Mouse (Mus musculus): Measurements from ENCODE around the gene Thap7. TPM values are rescaled to one million over a fixed set of nuclear protein-coding genes. Genes with fewer than 3 reads are reported as not detected.

The Thap7 gene
- total and polyA plus RNA-seq, 2 experiments from 2014 or later = 57.1 to 65.5 TPM

DNA sequence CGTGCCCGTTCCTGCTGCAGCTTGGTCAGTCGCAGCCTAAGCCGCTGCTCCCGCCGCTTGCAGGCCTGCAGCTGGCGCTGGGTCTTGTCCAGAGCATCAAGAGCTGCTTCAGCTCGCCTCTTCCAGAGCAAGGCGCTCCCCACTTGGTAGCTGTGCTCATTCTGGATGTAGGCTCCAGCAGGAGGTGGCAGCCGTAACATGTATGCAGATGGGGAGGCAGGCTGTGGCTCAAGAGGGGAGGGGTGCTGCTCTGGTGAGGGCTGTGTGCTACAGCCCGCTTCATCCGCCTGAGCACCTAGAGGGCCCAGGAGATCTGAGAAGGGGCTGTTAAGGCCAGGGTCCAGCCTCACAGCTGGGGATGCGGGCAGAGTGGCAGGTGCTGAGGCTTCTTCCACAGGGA, 2.7 kb downstream of the Thap7 start:
- no peak overlapping the region for H3K27ac ChIP-seq (ENCODE audit: low read depth, low read length)
- no peak overlapping the region for H3K4me3 ChIP-seq (ENCODE audit: low read depth, low read length)
- ATAC-seq (ENCODE audit: low FRiP score) = no peak
- no peak for DNase-seq (ENCODE audit: low spot score)
- WGBS = 85% methylated on average over 13 of the region's 13 CpGs
- peaks cover 40% of the 10 kb centered on the region for H3K36me3 ChIP-seq (ENCODE audit: insufficient read depth, low read length)
- no peak overlapping the region for H3K9ac ChIP-seq (replicated peaks; ENCODE audit: low read length, poor library complexity, severe bottlenecking)
- no peaks in the 10 kb centered on the region for H3K27me3 ChIP-seq (ENCODE audit: insufficient read depth, low read length)
- no peak for TF ChIP-seq CTCF (IDR thresholded peaks at IDR 0.05)
- H3K4me1 ChIP-seq (ENCODE audit: insufficient read depth, low read length) = peaks cover 10% of the 10 kb centered on the region
- no peaks in the 10 kb centered on the region for H3K9me3 ChIP-seq (ENCODE audit: low read length)
- no peak overlapping the region for H3K4me2 ChIP-seq (ENCODE audit: low read depth, low read length, poor library complexity, severe bottlenecking)

DNA sequence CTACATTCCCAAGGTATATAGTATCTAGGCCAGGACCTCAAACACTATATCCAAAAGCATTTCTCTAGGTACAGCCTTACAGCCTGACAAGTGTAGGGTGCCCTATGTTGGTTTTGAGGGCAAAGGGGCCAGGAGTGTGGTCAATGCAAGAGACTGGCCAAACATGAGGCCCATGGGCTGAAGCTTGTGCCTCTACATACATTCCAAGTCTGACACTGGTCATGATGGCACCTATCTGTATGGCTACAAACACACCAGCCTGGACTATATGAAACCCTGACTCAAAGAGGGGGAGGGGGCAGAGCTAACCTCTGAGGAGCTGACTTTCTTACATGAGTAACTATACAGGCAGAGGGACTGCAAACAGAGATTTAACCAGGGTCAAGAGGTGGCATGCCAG, 3.3 kb downstream of the Thap7 start:
- Histone ChIP-seq H3K4me1 (ENCODE audit: insufficient read depth, low read length) (peaks cover 10% of the 10 kb centered on the region), H3K4me2 (ENCODE audit: low read depth, low read length, poor library complexity, severe bottlenecking) (no peak overlapping the region), H3K4me3 (ENCODE audit: low read depth, low read length) (no peak overlapping the region), H3K27ac (ENCODE audit: low read depth, low read length) (no peak overlapping the region), H3K9ac (replicated peaks; ENCODE audit: low read length, poor library complexity, severe bottlenecking) (no peak overlapping the region), H3K27me3 (ENCODE audit: insufficient read depth, low read length) (no peaks in the 10 kb centered on the region), H3K36me3 (ENCODE audit: insufficient read depth, low read length) (peaks cover 47% of the 10 kb centered on the region), H3K9me3 (ENCODE audit: low read length) (no peaks in the 10 kb centered on the region)
- no peak for TF ChIP-seq CTCF (IDR thresholded peaks at IDR 0.05)
- ATAC-seq (ENCODE audit: low FRiP score) (no peak), DNase-seq (ENCODE audit: low spot score) (no peak)

DNA sequence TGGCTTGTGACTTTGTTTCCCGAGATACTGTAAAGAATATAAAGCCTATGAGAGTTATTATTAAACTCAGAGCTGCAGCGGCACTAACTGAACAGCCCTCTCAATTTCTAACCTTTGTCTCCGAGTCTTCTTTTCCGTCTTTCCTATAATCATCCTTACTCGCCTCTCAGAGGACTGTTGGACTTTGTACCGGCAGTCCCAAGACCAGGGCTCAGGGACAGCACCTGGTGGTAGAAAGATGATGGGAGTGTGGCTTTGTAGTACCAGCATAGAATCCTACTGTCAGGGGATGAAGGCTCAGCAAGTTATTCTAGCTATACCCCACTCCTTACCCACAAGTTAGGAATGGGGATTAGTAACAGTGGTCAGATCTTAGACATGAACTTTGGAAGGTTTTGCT, 4.7 kb downstream of the Thap7 start:
- Histone ChIP-seq H3K4me1 (ENCODE audit: insufficient read depth, low read length) (peaks cover 6% of the 10 kb centered on the region), H3K4me2 (ENCODE audit: low read depth, low read length, poor library complexity, severe bottlenecking) (no peak overlapping the region), H3K9me3 (ENCODE audit: low read length) (no peaks in the 10 kb centered on the region), H3K4me3 (ENCODE audit: low read depth, low read length) (no peak overlapping the region), H3K36me3 (ENCODE audit: insufficient read depth, low read length) (peaks cover 61% of the 10 kb centered on the region), H3K9ac (replicated peaks; ENCODE audit: low read length, poor library complexity, severe bottlenecking) (no peak overlapping the region), H3K27me3 (ENCODE audit: insufficient read depth, low read length) (no peaks in the 10 kb centered on the region), H3K27ac (ENCODE audit: low read depth, low read length) (no peak overlapping the region)
- ATAC-seq (ENCODE audit: low FRiP score) = no peak
- no peak for DNase-seq (ENCODE audit: low spot score)
- no peak for TF ChIP-seq CTCF (IDR thresholded peaks at IDR 0.05)
- 94% methylated on average over 6 of the region's 6 CpGs for WGBS

DNA sequence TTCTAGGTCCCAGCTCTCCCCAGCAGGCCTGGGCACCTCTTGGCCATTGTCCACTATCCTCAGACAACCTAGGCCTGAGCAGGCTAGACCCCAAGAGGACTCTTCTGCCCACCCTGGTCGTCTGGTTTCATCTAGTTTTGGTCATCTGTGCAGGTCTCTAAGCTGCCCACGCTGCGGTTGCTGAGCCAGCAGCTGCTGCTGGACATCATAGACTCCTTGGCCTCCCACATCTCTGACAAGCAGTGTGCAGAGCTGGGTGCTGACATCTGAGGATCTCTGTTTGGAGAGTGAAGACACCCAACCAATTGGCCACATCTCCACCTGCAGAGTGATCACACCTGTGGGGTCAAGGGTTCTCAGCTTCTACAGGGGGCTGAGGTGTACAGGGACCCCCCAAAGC, 5.4 kb downstream of the Thap7 start:
- WGBS = 83% methylated on average over 3 of the region's 3 CpGs
- TF ChIP-seq CTCF (IDR thresholded peaks at IDR 0.05) = no peak
- Histone ChIP-seq H3K4me1 (ENCODE audit: insufficient read depth, low read length) (peaks cover 6% of the 10 kb centered on the region), H3K4me2 (ENCODE audit: low read depth, low read length, poor library complexity, severe bottlenecking) (no peak overlapping the region), H3K27ac (ENCODE audit: low read depth, low read length) (no peak overlapping the region), H3K36me3 (ENCODE audit: insufficient read depth, low read length) (peaks cover 68% of the 10 kb centered on the region), H3K4me3 (ENCODE audit: low read depth, low read length) (no peak overlapping the region), H3K27me3 (ENCODE audit: insufficient read depth, low read length) (no peaks in the 10 kb centered on the region), H3K9ac (replicated peaks; ENCODE audit: low read length, poor library complexity, severe bottlenecking) (no peak overlapping the region), H3K9me3 (ENCODE audit: low read length) (no peaks in the 10 kb centered on the region)
- DNase-seq (ENCODE audit: low spot score) (no peak), ATAC-seq (ENCODE audit: low FRiP score) (no peak)

DNA sequence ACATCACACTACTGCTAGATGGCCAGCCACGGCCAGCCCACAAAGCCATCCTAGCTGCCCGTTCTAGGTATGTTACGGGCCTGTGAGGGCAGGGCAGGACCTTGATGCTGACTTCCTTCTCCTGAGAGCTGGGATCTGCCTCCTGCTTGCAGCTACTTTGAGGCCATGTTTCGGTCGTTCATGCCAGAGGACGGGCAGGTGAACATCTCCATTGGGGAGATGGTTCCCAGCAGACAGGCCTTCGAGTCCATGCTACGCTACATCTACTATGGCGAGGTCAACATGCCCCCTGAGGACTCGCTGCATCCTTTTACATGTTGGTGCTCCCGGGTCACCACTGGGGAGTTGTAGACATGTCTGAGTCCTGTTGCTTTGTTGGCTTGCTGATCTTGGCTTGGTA, 6.8 kb downstream of the Thap7 start:
- Histone ChIP-seq H3K27ac (ENCODE audit: low read depth, low read length) (no peak overlapping the region), H3K9ac (replicated peaks; ENCODE audit: low read length, poor library complexity, severe bottlenecking) (no peak overlapping the region), H3K27me3 (ENCODE audit: insufficient read depth, low read length) (no peaks in the 10 kb centered on the region), H3K36me3 (ENCODE audit: insufficient read depth, low read length) (peaks cover 79% of the 10 kb centered on the region), H3K4me2 (ENCODE audit: low read depth, low read length, poor library complexity, severe bottlenecking) (no peak overlapping the region), H3K4me1 (ENCODE audit: insufficient read depth, low read length) (no peaks in the 10 kb centered on the region), H3K9me3 (ENCODE audit: low read length) (no peaks in the 10 kb centered on the region), H3K4me3 (ENCODE audit: low read depth, low read length) (no peak overlapping the region)
- no peak for ATAC-seq (ENCODE audit: low FRiP score)
- TF ChIP-seq CTCF (IDR thresholded peaks at IDR 0.05) = no peak
- DNase-seq (ENCODE audit: low spot score) = no peak
- 94% methylated on average over 11 of the region's 11 CpGs for WGBS

DNA sequence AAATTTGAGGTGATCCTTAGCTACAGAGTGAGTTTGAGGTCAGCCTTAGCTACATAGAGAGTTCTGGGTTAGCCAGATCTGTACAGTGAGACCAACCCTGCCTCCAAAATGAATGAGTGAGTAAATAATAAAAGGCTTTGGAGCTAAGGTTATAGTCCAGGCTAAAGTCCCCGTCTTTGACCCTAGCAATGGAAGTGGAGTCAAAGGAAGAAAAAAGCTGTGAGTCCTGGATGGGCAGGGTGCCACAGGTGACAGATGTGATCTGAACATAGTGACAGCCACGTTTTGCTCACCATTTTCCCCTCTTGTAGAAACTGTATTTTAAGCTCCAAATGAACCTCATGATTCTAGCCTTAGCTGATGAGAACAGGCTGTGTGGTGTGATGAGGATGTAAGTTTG, 12.0 kb downstream of the Thap7 start:
- no peak overlapping the region for H3K4me2 ChIP-seq (ENCODE audit: low read depth, low read length, poor library complexity, severe bottlenecking)
- DNase-seq (ENCODE audit: low spot score) (no peak), ATAC-seq (ENCODE audit: low FRiP score) (no peak)
- peaks cover 79% of the 10 kb centered on the region for H3K36me3 ChIP-seq (ENCODE audit: insufficient read depth, low read length)
- no peak overlapping the region for H3K9ac ChIP-seq (replicated peaks; ENCODE audit: low read length, poor library complexity, severe bottlenecking)
- H3K4me3 ChIP-seq (ENCODE audit: low read depth, low read length) = no peak overlapping the region
- H3K27me3 ChIP-seq (ENCODE audit: insufficient read depth, low read length) = no peaks in the 10 kb centered on the region
- H3K27ac ChIP-seq (ENCODE audit: low read depth, low read length) = no peak overlapping the region
- 92% methylated on average over 2 of the region's 2 CpGs for WGBS
- H3K9me3 ChIP-seq (ENCODE audit: low read length) = no peaks in the 10 kb centered on the region
- no peaks in the 10 kb centered on the region for H3K4me1 ChIP-seq (ENCODE audit: insufficient read depth, low read length)
- no peak for TF ChIP-seq CTCF (IDR thresholded peaks at IDR 0.05)

Data from midbrain, postnatal 0 days (tissue).